Mouse (Mus musculus): ENCODE results near the gene Cib2. TPM values are rescaled to one million over a fixed set of nuclear protein-coding genes. Genes with fewer than 3 reads are reported as not detected.

Gene Cib2
- polyA plus RNA-seq, 1 experiment from 2014 or later = 26.1 TPM

DNA sequence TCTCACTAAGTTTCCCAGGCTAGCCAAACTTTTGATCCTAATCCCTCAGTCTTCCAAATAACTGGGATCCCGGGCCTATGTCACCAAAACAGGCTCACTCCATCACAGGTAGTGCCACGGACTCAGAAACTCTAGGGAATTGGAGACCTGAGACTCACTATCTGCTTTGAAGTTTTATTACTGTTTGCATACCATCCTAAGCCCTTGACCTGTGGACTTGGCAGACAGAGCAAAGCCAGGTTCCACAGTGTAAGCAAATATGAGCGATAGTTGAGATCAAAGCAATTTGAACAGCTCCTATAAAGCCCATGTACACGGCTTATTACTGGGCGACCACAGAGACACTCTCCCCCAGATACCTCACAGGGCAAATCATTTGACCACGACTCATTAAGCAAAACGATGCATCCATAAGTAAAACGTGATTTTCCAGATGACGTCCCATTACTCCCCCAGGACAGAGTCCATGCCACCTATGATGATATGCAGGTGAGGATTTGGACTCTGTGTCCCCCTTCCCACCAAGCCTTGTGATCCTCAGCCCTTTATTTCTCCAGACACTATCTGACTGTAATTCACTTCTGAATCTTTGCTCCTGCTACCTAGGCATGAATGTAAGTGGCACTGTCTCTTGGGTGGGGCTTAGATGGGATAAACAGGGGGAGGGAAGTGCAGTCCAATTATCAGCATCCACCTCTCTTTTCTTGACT, 11.3 kb upstream of the Cib2 start:
- Histone ChIP-seq H3K27ac (no peak overlapping the region), H3K4me1 (no peaks in the 10 kb centered on the region), H3K4me2 (replicated peaks) (no peak overlapping the region), H3K27me3 (no peaks in the 10 kb centered on the region), H3K9ac (no peak overlapping the region), H3K4me3 (no peak overlapping the region), H3K9me3 (no peaks in the 10 kb centered on the region), H3K36me3 (no peaks in the 10 kb centered on the region)
- 60% methylated on average over 9 of the region's 9 CpGs for WGBS
- no peak for ATAC-seq (ENCODE audit: low FRiP score, low read depth)

DNA sequence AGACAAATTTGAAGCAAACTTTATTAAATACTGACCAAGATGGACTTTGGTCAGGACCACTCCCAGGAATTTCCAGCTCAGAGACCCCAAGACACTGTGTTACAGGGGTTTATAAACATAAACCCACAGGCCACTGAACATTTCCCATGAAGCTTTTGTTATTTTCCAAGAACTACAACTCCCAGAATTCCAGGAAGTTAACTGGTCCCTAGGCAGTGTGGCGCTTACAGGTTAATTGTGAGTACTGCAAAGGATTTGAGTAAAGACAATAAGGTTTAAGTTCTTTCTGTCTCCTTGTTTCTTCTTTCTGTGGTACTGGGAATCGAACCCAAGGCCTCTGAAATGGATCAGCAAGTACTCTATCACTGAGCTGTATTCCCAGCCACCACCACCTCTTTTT, 8.7 kb upstream of the Cib2 start:
- no peak overlapping the region for H3K27ac ChIP-seq
- no peak for ATAC-seq (ENCODE audit: low FRiP score, low read depth)
- 32% methylated on average over 2 of the region's 2 CpGs for WGBS

DNA sequence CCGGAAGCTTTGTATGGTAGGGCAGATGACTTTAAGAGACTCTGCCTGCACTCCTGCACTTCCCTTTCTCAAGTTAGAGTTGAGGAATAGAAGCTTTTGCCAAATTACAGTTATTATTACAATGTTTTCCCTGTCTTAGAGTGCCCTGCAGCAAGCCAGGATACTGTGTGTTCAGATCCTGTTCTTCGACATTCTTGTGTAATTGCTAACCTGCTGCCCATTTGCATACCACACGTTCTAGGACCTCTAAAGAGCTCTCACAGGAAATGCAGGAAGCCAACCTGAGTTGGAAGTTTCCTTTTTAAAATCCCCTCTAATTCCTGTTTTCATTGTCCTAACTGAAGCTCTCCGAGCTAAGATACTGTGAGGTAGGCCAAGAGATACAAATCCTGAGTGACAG, 6.9 kb upstream of the Cib2 start:
- Histone ChIP-seq H3K4me1 (no peaks in the 10 kb centered on the region), H3K27ac (no peak overlapping the region; the same call in 1 of the 2 replicates), H3K9ac (no peak overlapping the region), H3K4me3 (no peak overlapping the region), H3K9me3 (no peaks in the 10 kb centered on the region), H3K27me3 (no peaks in the 10 kb centered on the region), H3K36me3 (no peaks in the 10 kb centered on the region), H3K4me2 (replicated peaks) (no peak overlapping the region)
- 58% methylated on average over 4 of the region's 4 CpGs for WGBS
- ATAC-seq (ENCODE audit: low FRiP score, low read depth) = no peak

More for the DNA sequence above, 8.7 kb upstream of the Cib2 start:
- Histone ChIP-seq H3K9ac (no peak overlapping the region), H3K4me1 (no peaks in the 10 kb centered on the region), H3K27me3 (no peaks in the 10 kb centered on the region), H3K36me3 (no peaks in the 10 kb centered on the region), H3K9me3 (no peaks in the 10 kb centered on the region), H3K4me3 (no peak overlapping the region), H3K4me2 (replicated peaks) (no peak overlapping the region)

DNA sequence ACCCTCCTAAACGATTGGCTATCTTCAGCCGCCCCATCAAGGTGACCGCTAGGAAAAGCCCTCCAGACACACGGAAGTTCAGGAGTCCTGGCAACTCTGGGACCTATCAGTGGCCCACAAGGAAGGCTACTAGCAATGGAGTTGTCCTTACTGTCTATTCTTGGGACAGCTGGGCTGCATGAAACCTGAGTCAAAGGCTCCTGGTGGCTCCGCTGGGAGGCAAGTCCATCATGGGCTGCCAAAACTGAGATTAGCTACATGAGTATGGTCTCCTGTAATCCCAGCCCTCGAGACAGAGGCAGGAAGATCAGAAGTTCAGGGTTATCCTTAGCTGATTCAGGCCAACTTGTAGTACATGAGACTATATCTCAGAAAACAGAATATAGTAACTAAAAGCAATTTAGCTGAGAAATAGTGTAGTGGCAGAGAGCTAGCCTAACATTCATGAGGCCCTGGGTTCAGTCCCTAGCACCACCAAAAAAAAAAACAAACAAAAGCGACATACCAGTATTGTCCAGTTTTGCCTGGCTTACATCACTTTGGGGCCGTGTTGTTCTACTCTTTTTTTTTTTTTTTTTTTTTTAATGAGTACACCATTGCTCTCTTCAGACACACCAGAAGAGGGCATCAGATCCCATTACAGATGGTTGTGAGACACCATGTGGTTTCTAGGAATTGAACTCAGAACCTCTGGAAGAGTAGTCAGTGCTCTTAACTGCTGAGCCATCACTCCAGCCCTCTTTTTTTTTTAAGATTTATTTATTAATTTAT, 998 bp upstream of the Cib2 start:
- H3K36me3 ChIP-seq = no peaks in the 10 kb centered on the region
- no peaks in the 10 kb centered on the region for H3K9me3 ChIP-seq
- no peak overlapping the region for H3K9ac ChIP-seq
- 84% methylated on average over 8 of the region's 8 CpGs for WGBS
- no peak overlapping the region for H3K4me3 ChIP-seq
- no peak overlapping the region for H3K27ac ChIP-seq
- peaks cover 12% of the 10 kb centered on the region; the same call in 1 of the 2 replicates for H3K4me1 ChIP-seq
- no peak overlapping the region for H3K4me2 ChIP-seq (replicated peaks)
- ATAC-seq (ENCODE audit: low FRiP score, low read depth) = no peak
- H3K27me3 ChIP-seq = no peaks in the 10 kb centered on the region

DNA sequence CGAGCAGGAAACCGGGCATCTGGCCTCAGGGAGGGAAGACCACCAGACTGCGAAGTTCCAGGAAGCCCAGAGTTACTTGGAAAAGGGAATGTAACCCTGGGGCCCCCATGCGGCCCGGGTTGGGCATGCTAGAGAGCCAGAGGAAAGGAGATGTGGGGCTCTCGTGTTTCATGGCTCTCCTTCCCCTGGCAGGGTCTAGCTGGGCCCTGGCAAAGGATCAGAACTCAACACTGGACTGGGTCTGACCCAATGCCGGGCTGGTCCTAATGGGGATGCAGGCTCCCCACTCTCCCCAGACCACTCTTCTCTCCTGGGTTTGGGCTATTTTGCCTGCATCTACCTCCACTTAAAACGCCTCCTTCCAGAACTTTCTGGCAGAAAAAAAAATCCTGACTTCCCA, 1.3 kb downstream of the Cib2 start:
- peak overlapping the region; percentile 85 for H3K4me2 ChIP-seq (replicated peaks)
- peaks cover 12% of the 10 kb centered on the region; the same call in 1 of the 2 replicates for H3K4me1 ChIP-seq
- H3K9ac ChIP-seq = no peak overlapping the region
- no peaks in the 10 kb centered on the region for H3K9me3 ChIP-seq
- no peaks in the 10 kb centered on the region for H3K36me3 ChIP-seq
- 78% methylated on average over 8 of the region's 8 CpGs for WGBS
- no peak for ATAC-seq (ENCODE audit: low FRiP score, low read depth)
- no peaks in the 10 kb centered on the region for H3K27me3 ChIP-seq
- no peak overlapping the region for H3K27ac ChIP-seq
- H3K4me3 ChIP-seq = no peak overlapping the region

DNA sequence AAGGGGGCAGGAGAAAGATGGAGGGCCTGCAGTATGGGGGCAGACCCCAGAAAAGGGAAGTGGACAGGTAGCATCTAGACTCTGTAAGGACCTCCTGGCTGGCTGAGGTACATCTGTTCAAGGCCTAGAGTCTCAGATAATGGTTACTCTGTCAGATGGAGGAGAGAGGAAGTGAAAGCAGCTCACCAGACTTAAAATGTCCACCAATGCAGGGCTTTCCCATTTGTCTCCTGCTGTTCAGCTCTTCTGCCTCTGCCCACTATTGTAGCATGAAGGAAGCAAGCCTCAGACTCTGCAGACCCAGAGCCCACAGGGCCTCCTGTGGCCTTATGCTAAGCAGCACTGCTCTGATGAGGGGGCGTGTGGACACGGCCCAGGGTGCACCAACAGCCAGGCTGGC, 5.0 kb downstream of the Cib2 start:
- no peak for ATAC-seq (ENCODE audit: low FRiP score, low read depth)
- H3K27ac ChIP-seq = no peak overlapping the region
- H3K27me3 ChIP-seq = no peaks in the 10 kb centered on the region
- peaks cover 12% of the 10 kb centered on the region; the same call in 1 of the 2 replicates for H3K4me1 ChIP-seq
- no peaks in the 10 kb centered on the region for H3K9me3 ChIP-seq
- no peak overlapping the region for H3K4me3 ChIP-seq
- no peak overlapping the region for H3K4me2 ChIP-seq (replicated peaks)
- no peak overlapping the region for H3K9ac ChIP-seq
- WGBS = 81% methylated on average over 2 of the region's 2 CpGs
- no peaks in the 10 kb centered on the region; the same call in 1 of the 2 replicates for H3K36me3 ChIP-seq

DNA sequence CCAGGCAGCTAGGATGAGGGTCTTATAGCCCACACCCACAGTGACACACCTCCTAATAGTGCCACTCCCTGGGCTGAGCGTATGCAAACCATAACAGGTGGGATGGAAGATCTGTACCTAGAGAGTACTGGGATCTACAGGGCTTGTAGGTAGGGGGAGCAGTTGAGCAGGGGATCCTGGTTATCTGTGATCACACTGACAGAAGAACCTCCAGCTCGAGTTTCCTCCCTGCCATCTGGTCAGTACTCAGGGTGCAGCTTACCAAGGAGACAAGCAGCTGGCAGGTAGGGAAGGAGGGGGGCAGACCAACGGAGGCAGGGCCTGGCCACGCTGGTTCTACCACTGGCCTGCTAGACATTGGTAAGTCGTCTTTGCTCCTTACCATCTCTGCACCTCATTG, 7.6 kb downstream of the Cib2 start:
- H3K36me3 ChIP-seq = peaks cover 4% of the 10 kb centered on the region
- no peaks in the 10 kb centered on the region for H3K4me1 ChIP-seq
- H3K27ac ChIP-seq = no peak overlapping the region
- H3K4me2 ChIP-seq (replicated peaks) = no peak overlapping the region
- H3K27me3 ChIP-seq = no peaks in the 10 kb centered on the region
- no peaks in the 10 kb centered on the region for H3K9me3 ChIP-seq
- no peak overlapping the region for H3K9ac ChIP-seq
- no peak for ATAC-seq (ENCODE audit: low FRiP score, low read depth)
- 18% methylated on average over 5 of the region's 5 CpGs for WGBS
- H3K4me3 ChIP-seq = no peak overlapping the region

DNA sequence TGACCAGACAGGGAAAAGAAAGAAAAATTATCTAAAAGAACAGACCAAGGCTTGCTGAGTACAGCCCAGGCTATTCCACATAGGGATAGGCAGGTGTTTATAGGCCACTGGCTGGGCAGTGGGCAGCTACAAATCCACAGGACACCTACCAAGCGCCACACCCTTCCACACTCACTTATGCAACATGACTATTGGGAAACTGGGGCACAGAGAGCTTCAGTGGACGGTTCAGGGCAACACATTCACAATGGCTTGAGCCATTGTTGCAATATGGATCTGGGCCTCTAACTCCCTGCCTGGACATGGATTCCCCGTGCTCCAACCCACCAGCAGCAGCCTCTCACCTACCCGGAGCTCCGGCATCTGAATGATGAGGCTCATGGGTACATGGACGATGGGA, 10.6 kb downstream of the Cib2 start:
- ATAC-seq (ENCODE audit: low FRiP score, low read depth) = no peak
- H3K27ac ChIP-seq = no peak overlapping the region
- no peaks in the 10 kb centered on the region for H3K9me3 ChIP-seq
- 89% methylated on average over 6 of the region's 6 CpGs for WGBS
- H3K4me2 ChIP-seq (replicated peaks) = no peak overlapping the region
- H3K9ac ChIP-seq = no peak overlapping the region
- no peak overlapping the region for H3K4me3 ChIP-seq
- no peaks in the 10 kb centered on the region for H3K4me1 ChIP-seq
- peaks cover 18% of the 10 kb centered on the region for H3K36me3 ChIP-seq
- H3K27me3 ChIP-seq = no peaks in the 10 kb centered on the region

DNA sequence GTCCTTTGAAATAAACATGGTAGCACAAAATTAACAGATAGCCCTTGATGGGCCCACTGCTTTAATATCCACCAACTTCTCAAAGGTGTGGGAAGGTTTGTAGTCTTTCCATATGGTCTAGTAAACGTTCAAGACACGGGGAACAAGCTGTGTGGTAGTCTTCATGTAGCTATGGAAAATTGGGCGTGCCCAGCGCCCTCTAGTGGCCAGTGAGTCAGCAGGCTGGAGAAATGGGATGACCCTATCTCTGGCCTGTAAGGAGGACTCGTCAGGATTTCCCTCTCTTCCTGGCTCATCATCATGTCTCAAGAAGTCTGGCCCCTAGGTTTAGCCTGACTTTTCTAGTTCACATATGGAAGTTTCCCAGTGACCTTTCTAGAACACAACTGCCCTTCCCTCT, 12.5 kb downstream of the Cib2 start:
- H3K27ac ChIP-seq = no peak overlapping the region
- H3K9me3 ChIP-seq = no peaks in the 10 kb centered on the region
- no peak overlapping the region for H3K4me2 ChIP-seq (replicated peaks)
- 20% methylated on average over 5 of the region's 5 CpGs for WGBS
- no peak overlapping the region for H3K4me3 ChIP-seq
- no peaks in the 10 kb centered on the region for H3K27me3 ChIP-seq
- H3K36me3 ChIP-seq = peaks cover 18% of the 10 kb centered on the region
- H3K4me1 ChIP-seq = no peaks in the 10 kb centered on the region
- ATAC-seq (ENCODE audit: low FRiP score, low read depth) = no peak
- no peak overlapping the region for H3K9ac ChIP-seq

DNA sequence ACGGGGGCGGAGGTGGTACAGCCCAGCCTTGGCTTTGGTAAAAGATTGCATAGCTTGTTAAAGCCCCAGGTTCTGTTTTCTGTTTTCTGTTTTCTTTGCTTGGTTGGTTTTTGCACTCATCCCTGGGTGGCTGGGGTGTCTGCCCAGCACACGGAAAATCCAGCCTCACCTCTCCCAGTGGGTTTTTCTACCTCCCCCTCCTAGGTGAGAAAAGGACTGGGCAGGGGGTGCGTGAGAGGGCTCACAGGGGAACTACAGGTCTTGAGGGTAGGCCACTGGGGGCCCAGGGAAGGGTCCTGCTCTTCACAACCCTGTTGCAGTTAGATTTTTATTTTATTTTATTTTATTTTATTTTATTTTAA, 15.1 kb downstream of the Cib2 start:
- no peaks in the 10 kb centered on the region for H3K4me1 ChIP-seq
- H3K36me3 ChIP-seq = peaks cover 18% of the 10 kb centered on the region
- 83% methylated on average over 4 of the region's 4 CpGs for WGBS
- ATAC-seq (ENCODE audit: low FRiP score, low read depth) = no peak
- H3K9ac ChIP-seq = no peak overlapping the region
- no peak overlapping the region for H3K4me2 ChIP-seq (replicated peaks)
- H3K4me3 ChIP-seq = no peak overlapping the region
- H3K27me3 ChIP-seq = no peaks in the 10 kb centered on the region
- no peaks in the 10 kb centered on the region for H3K9me3 ChIP-seq
- H3K27ac ChIP-seq = no peak overlapping the region

DNA sequence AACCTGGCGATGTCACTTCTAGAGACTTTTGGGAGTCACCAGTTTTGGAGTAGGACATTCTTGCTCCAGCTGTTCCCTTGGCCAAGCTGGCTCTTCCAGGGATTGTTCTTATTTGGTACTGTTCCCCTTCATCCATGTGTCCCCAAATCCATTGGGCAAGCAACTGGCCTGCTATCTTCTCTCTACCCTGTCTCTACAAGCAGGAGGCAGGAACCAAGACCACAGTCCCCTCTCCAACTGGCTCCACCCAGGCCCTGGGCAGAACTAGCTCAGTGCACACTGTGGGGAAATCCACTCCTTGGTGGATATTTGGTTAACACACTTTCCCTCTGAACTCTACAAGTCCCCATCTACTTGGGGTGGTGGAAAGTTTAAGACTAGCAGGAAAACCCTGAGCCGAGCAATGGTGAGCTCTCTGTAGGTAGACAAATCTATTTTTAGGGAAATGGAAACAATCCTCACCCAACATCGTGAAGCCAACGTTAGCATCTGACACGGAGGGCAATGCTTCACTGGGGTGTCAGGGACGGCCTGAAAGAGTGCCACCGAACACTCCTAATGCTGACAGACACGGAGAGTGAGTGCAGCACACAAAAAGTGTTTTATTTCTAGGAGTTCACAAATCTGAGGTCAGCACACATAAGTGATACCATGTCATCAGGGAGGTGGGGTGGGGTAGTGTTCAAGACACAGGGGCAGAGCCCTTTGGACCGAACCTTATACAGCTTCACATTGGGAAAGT, 15.6 kb downstream of the Cib2 start:
- no peak overlapping the region for H3K4me3 ChIP-seq
- WGBS = 84% methylated on average over 9 of the region's 9 CpGs
- H3K4me1 ChIP-seq = no peaks in the 10 kb centered on the region
- no peak overlapping the region for H3K27ac ChIP-seq
- no peak for ATAC-seq (ENCODE audit: low FRiP score, low read depth)
- peaks cover 18% of the 10 kb centered on the region for H3K36me3 ChIP-seq
- no peak overlapping the region for H3K4me2 ChIP-seq (replicated peaks)
- H3K9me3 ChIP-seq = no peaks in the 10 kb centered on the region
- H3K9ac ChIP-seq = no peak overlapping the region
- H3K27me3 ChIP-seq = no peaks in the 10 kb centered on the region

DNA sequence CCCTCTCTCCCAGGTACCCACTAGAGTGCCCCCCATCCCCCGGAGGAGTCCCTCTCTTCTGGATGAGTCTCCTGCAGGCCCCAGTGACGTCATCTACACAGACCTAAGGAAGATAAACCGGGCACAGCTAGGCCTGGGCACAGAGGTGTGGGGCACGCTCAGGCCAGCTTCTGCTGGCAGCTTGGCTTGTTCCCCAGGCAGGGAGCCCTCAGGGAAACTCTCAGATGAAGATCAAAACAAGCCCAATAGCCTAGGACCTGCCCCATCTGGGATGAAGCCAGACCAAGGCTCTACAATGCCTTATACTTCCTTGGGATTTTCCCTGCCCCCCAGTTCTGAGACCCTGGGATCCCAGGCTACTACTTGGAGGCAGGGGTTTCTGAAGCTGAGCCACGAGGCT, 19.2 kb downstream of the Cib2 start:
- H3K27me3 ChIP-seq = no peaks in the 10 kb centered on the region
- no peak overlapping the region for H3K9ac ChIP-seq
- no peak for ATAC-seq (ENCODE audit: low FRiP score, low read depth)
- H3K36me3 ChIP-seq = peaks cover 12% of the 10 kb centered on the region
- no peak overlapping the region for H3K4me2 ChIP-seq (replicated peaks)
- H3K27ac ChIP-seq = no peak overlapping the region
- H3K4me3 ChIP-seq = no peak overlapping the region
- H3K4me1 ChIP-seq = no peaks in the 10 kb centered on the region
- no peaks in the 10 kb centered on the region for H3K9me3 ChIP-seq
- 72% methylated on average over 5 of the region's 5 CpGs for WGBS
